Mouse (Mus musculus): ENCODE results near the gene Exoc6.

GRCm38 (mm10) chr19:37506066-37506465, 44.2 kb upstream of the Exoc6 start:
- TF ChIP-seq USF1 (IDR thresholded peaks at IDR 0.05; ENCODE audit: low read depth) (no peak), MYOD1 (IDR thresholded peaks at IDR 0.05; ENCODE audit: control insufficient read depth in 1 of 3, insufficient read length in 2 of 3, low read depth in 2 of 3) (no peak), MYOG (IDR thresholded peaks at IDR 0.05; ENCODE audit: control insufficient read depth in 1 of 3, insufficient read depth in 1 of 3, insufficient read length in 2 of 3, low read depth in 2 of 3) (no peak), POLR2A (IDR thresholded peaks at IDR 0.05; ENCODE audit: insufficient read length, low read depth) (no peak), E2F4 (IDR thresholded peaks at IDR 0.05; ENCODE audit: insufficient read depth) (no peak)

Measured in myocyte (in vitro differentiated cells).